Mouse (Mus musculus) liver, embryonic 11.5 days (tissue): ENCODE measurements around the gene Serpina5. TPM values are rescaled to one million over a fixed set of nuclear protein-coding genes. Genes with fewer than 3 reads are reported as not detected.

Experiments used
- polyA plus RNA-seq: library from polyadenylated mRNA; unstranded; fragments of >200 nt; fragmentation: Nextera tagmentation; extraction: Ambion mirVana; gene quantifications from 2 replicates; pipeline ENCODE4 v1.2.1, GENCODE M21; 2014

Serpina5 gene
- polyA plus RNA-seq, 1 experiment from 2014 or later: not detected

Other genes starting within 250 kb of the Serpina5 start
- 211 and 218 TPM in 2 replicates for gene Serpina1a, start 237.6 kb upstream of the Serpina5 start, polyA plus RNA-seq
- 20.4 and 21.9 TPM in 2 replicates for gene Serpina1c, start 196.2 kb upstream of the Serpina5 start, polyA plus RNA-seq
- 36.4 and 37.7 TPM in 2 replicates for gene Serpina1e, start 142.1 kb upstream of the Serpina5 start, polyA plus RNA-seq
- 2.7 and 3.0 TPM in 2 replicates for gene Serpina11, start 111.2 kb upstream of the Serpina5 start, polyA plus RNA-seq
- not detected in 2 replicates for gene Serpina9, start 87.4 kb upstream of the Serpina5 start, polyA plus RNA-seq
- gene Serpina12, start 56.7 kb upstream of the Serpina5 start, polyA plus RNA-seq: not detected in 2 replicates
- gene Serpina3a, start 11.6 kb downstream of the Serpina5 start, polyA plus RNA-seq: not detected in 2 replicates
- 0.12 and 0.19 TPM in 2 replicates for gene Serpina3b, start 26.9 kb downstream of the Serpina5 start, polyA plus RNA-seq
- gene Serpina3c, start 52.8 kb downstream of the Serpina5 start, polyA plus RNA-seq: not detected in 2 replicates
- gene Serpina3f, start 113.4 kb downstream of the Serpina5 start, polyA plus RNA-seq: 0.08 and 0.39 TPM in 2 replicates
- gene Serpina3g, start 135.1 kb downstream of the Serpina5 start, polyA plus RNA-seq: 1.2 and 2.6 TPM in 2 replicates
- gene Serpina3i, start 162.0 kb downstream of the Serpina5 start, polyA plus RNA-seq: 0.14 and 0.27 TPM in 2 replicates
- gene Serpina3j, start 213.4 kb downstream of the Serpina5 start, polyA plus RNA-seq: not detected in 2 replicates
- not detected in 2 replicates for gene Serpina3k, start 237.4 kb downstream of the Serpina5 start, polyA plus RNA-seq
- not detected in 2 replicates for gene Serpina3m, start 237.4 kb downstream of the Serpina5 start, polyA plus RNA-seq